Mouse (Mus musculus) heart, embryonic 13.5 days (tissue): Measurements from ENCODE around the gene Gm20683. TPM values are rescaled to one million over a fixed set of nuclear protein-coding genes. Genes with fewer than 3 reads are reported as not detected.

Experiments
- ATAC-seq: fragments of 200-750 bp; cut with Nextera tagmentation; 2 replicates; pipeline ENCODE4 v1.8.0; 2017; ENCODE audit warnings: moderate TSS enrichment; ENCODE audit not compliant: insufficient number of reproducible peaks, low FRiP score, low TSS enrichment; ENCODE audit errors: extremely low read depth
- H3K27ac ChIP-seq: fragments of 300-500 bp; sonication (generic); replicated peaks from 2 replicates; pipeline ENCODE4 v1.5.1; 2015; ENCODE audit warnings: moderate library complexity, mild to moderate bottlenecking, inconsistent platforms
- H3K27me3 ChIP-seq: fragments of 300-500 bp; sonication (generic); replicated peaks from 2 replicates; pipeline ENCODE4 v1.6.1; 2015; ENCODE audit warnings: mild to moderate bottlenecking, inconsistent platforms
- H3K36me3 ChIP-seq: fragments of 300-500 bp; sonication (generic); 2 replicates; pipeline ENCODE4 v1.6.1; 2015; ENCODE audit warnings: mild to moderate bottlenecking, inconsistent platforms
- H3K4me1 ChIP-seq: fragments of 300-500 bp; sonication (generic); 2 replicates; pipeline ENCODE4 v1.6.1; 2015; ENCODE audit warnings: inconsistent platforms
- H3K4me2 ChIP-seq: fragments of 300-500 bp; sonication (generic); 2 replicates; pipeline ENCODE4 v1.6.1; 2015; ENCODE audit warnings: inconsistent platforms, mild to moderate bottlenecking, moderate library complexity
- H3K4me3 ChIP-seq: fragments of 300-500 bp; sonication (generic); 2 replicates; pipeline ENCODE4 v1.5.1; 2015; ENCODE audit warnings: moderate library complexity, mild to moderate bottlenecking, inconsistent platforms
- H3K9ac ChIP-seq: fragments of 300-500 bp; sonication (generic); 2 replicates; pipeline ENCODE4 v1.6.1; 2015; ENCODE audit warnings: inconsistent platforms, mild to moderate bottlenecking, moderate library complexity
- H3K9me3 ChIP-seq: fragments of 300-500 bp; sonication (generic); 2 replicates; pipeline ENCODE4 v1.6.1; 2016; ENCODE audit warnings: inconsistent platforms
- WGBS: fragments of 180-500 bp; shearing (Covaris S2); methylation state at CpG from one replicate; pipeline ENCODE4 v1.1.7; 2015; ENCODE audit warnings: mixed read lengths; 5-methylcytosine and 5-hydroxymethylcytosine counted together
- polyA plus RNA-seq: library from polyadenylated mRNA; unstranded; fragments of >200 nt; fragmentation: Nextera tagmentation; extraction: Ambion mirVana; gene quantifications from 2 replicates; pipeline ENCODE4 v1.2.1, GENCODE M21; 2015

The Gm20683 gene
- polyA plus RNA-seq, 1 experiment from 2014 or later: 2.4 TPM

DNA sequence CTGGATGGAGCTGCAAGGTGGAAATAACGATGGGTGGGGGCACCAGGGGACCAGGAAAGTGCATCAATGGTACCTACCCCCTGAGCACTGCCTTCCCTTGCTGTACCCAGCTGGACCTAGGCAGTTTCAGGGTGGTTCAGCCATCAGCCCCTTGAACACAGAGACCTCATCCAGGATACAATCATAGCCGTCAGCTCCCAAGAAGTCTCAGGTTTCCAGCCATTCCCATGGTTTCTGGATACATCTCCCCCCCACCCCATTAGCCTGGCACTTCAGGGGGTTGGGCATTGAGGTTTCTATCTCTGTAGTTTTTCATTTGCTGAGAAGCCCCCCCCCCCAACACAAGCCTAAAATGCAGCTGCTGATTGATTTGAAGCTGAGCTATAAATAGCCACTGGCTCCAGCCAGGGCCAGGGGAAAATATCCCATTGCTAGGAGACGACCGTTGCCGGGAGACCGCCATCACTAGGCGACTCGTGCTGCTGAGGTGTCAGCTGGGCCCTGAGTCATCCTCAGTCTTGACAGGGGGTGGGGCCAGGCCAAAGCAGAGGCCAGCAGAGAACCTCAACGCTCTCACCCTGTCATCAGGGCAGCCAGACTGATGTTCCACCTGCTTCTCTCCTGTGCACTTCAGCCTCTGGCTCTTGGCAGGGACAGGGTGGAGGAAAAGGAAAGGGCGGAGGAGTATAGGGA is 38.6 kb downstream of the Gm20683 start:
- H3K9ac ChIP-seq: peak overlapping the region; percentile 50
- H3K4me2 ChIP-seq: peak overlapping the region; percentile 45
- no peak overlapping the region for H3K4me3 ChIP-seq

GRCm38 (mm10) chr17:25801029-25801428 is 40.5 kb downstream of the Gm20683 start:
- Histone ChIP-seq H3K4me1 (peaks cover 27% of the 10 kb centered on the region), H3K36me3 (no peaks in the 10 kb centered on the region), H3K27me3 (peaks cover 14% of the 10 kb centered on the region), H3K4me2 (no peak overlapping the region), H3K9ac (no peak overlapping the region), H3K9me3 (no peaks in the 10 kb centered on the region), H3K27ac (no peak overlapping the region), H3K4me3 (no peak overlapping the region)
- no peak for ATAC-seq
- WGBS: 5% methylated on average over 6 of the region's 6 CpGs

More for the DNA sequence above, 38.6 kb downstream of the Gm20683 start:
- 7% methylated on average over 10 of the region's 10 CpGs for WGBS
- Histone ChIP-seq H3K9me3 (no peaks in the 10 kb centered on the region), H3K27ac (peak overlapping the region; percentile 61), H3K4me1 (peaks cover 15% of the 10 kb centered on the region), H3K36me3 (no peaks in the 10 kb centered on the region), H3K27me3 (peaks cover 23% of the 10 kb centered on the region)
- peak; percentile 75; the same call in 1 of the 2 replicates for ATAC-seq

DNA sequence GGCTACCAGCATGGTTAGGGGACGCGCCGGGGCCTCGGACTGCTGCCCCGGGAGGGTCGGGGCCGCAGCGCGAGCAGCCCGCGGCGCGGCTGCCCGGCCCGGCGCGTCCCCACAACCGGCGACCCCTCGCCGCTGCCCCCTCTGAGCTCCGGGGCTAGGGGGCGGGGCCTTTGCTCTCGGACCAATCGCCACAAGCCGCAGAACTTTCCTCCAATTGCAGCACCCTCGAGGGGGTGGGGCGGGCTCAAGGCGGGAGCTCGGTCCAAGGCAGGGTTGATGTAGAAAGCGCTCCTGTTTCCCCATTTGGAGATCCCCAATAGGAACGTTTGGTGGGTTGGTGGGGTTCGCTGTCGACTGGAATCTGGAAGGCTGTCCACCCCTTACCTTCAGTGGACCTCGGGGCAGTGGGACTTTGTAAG is 44.6 kb downstream of the Gm20683 start, which contains the start of gene Metrn:
TSS of gene Metrn (minus strand) at position 186 of the 419 bp plus-strand sequence.
- no peak for ATAC-seq
- H3K36me3 ChIP-seq: no peaks in the 10 kb centered on the region
- H3K4me2 ChIP-seq: peak within 1 kb of the TSS; percentile 97
- peaks cover 41% of the 10 kb centered on the region for H3K4me1 ChIP-seq
- peak within 1 kb of the TSS; percentile 77 for H3K4me3 ChIP-seq
- H3K27me3 ChIP-seq: peaks cover under 1% of the 10 kb centered on the region; the same call in 1 of the 2 replicates
- H3K27ac ChIP-seq: no peak within 1 kb of the TSS
- no peaks in the 10 kb centered on the region for H3K9me3 ChIP-seq
- peak within 1 kb of the TSS; percentile 85 for H3K9ac ChIP-seq
- WGBS: under 1% methylated on average over 35 of the region's 35 CpGs

- Histone ChIP-seq H3K4me3 (peak overlapping the region; percentile 77), H3K9me3 (no peaks in the 10 kb centered on the region), H3K27ac (no peak overlapping the region), H3K4me2 (peak overlapping the region; percentile 97), H3K4me1 (peaks cover 44% of the 10 kb centered on the region), H3K36me3 (no peaks in the 10 kb centered on the region), H3K9ac (peak overlapping the region; percentile 85), H3K27me3 (no peaks in the 10 kb centered on the region; the same call in 1 of the 2 replicates)
- ATAC-seq: no peak
- 3% methylated on average over 37 of the region's 37 CpGs for WGBS
Measured at GRCm38 (mm10) chr17:25796211-25796771, 45.3 kb downstream of the Gm20683 start.

DNA sequence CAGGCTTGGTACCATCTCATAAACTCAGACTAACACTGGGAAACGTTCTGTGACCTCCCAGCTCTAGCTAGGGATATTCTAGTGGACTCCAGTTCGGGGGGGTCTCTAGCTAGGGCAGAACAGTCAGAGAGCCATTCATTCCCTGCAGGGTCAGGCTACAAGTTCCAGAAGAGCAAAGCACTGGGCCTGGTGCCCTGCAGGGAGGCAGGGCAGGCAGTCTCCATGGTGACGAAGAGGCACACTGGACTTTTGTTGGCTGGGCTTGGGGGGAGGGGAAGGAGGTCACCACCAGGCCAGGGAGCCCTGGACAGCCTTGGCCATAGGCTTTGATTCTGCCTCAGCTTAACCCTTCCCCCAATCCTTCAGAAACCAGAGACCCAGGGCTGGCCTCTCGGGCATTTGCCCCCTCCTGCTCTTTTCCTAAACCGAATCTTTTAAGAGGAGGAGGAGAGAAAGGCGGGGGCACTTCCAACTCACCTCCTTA is 45.9 kb downstream of the Gm20683 start, which contains the start of gene AC134908.4:
TSS of gene AC134908.4 (minus strand) at position 51 of the 484 bp plus-strand sequence.
- Histone ChIP-seq H3K4me3 (peak within 1 kb of the TSS; percentile 77), H3K27me3 (no peaks in the 10 kb centered on the region), H3K4me1 (peaks cover 51% of the 10 kb centered on the region), H3K9ac (peak within 1 kb of the TSS; percentile 85), H3K27ac (no peak within 1 kb of the TSS), H3K36me3 (no peaks in the 10 kb centered on the region), H3K9me3 (no peaks in the 10 kb centered on the region), H3K4me2 (peak within 1 kb of the TSS; percentile 97)
- no peak for ATAC-seq
- 21% methylated on average over 6 of the region's 6 CpGs for WGBS

GRCm38 (mm10) chr17:25794998-25795397 is 46.6 kb downstream of the Gm20683 start:
- Histone ChIP-seq H3K27ac (no peak overlapping the region), H3K4me2 (peak overlapping the region; percentile 97), H3K27me3 (no peaks in the 10 kb centered on the region), H3K9ac (peak overlapping the region; percentile 85; the same call in 1 of the 2 replicates), H3K4me3 (no peak overlapping the region), H3K9me3 (no peaks in the 10 kb centered on the region), H3K4me1 (peaks cover 53% of the 10 kb centered on the region), H3K36me3 (peaks cover 5% of the 10 kb centered on the region)
- WGBS: 83% methylated on average over 17 of the region's 17 CpGs
- no peak for ATAC-seq

DNA sequence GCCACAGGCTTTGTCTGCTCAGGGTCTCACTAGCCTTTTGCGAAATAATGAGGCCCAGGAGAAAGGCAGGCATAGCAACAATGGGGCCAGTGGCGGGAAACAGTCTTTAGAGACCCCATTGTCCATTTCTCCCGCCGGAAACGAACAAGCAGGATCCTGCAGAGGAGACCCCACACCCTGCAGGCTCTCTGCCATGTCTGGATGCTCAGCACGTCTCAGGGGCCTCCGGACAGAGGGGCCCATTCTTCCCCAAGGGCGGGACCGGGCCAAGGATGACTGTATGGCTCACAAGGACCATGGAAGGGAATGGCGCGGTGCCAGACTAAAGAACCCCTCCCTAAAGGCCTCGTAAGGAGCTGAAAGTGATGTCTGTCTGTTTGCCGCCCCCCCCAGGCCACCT is 47.4 kb downstream of the Gm20683 start:
- no peak for ATAC-seq
- peaks cover 13% of the 10 kb centered on the region for H3K36me3 ChIP-seq
- no peaks in the 10 kb centered on the region for H3K27me3 ChIP-seq
- no peak overlapping the region for H3K4me3 ChIP-seq
- no peak overlapping the region for H3K9ac ChIP-seq
- H3K4me1 ChIP-seq: peaks cover 53% of the 10 kb centered on the region
- H3K4me2 ChIP-seq: no peak overlapping the region
- no peak overlapping the region for H3K27ac ChIP-seq
- no peaks in the 10 kb centered on the region for H3K9me3 ChIP-seq
- WGBS: 77% methylated on average over 13 of the region's 13 CpGs

DNA sequence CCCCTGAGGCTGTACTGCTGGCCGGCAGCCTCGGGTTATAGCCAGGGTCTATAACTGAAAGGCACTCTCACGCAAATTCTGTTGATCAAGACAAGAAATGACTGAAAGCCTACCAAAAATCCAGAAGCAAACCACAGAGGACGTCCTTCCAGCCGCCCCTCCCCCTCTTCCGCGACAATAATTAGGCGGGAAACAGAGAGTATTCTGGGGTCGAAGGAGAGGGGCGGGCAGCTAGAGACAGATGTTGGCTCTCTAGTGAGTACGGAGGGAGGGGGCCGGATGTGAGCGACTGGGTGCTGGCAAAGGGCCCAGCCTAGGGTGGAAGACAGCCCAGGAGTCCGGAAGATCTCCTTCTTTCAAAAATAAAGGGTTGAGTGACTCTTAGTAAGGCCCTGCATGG is 48.9 kb downstream of the Gm20683 start, which contains the start of gene Fam173a:
TSS of gene Fam173a (minus strand) at position 287 of the 400 bp plus-strand sequence.
- Histone ChIP-seq H3K27ac (peak within 1 kb of the TSS; percentile 96), H3K4me1 (peaks cover 53% of the 10 kb centered on the region), H3K9ac (peak within 1 kb of the TSS; percentile 86), H3K4me3 (peak within 1 kb of the TSS; percentile 79), H3K9me3 (no peaks in the 10 kb centered on the region), H3K36me3 (peaks cover 27% of the 10 kb centered on the region), H3K4me2 (peak within 1 kb of the TSS; percentile 90), H3K27me3 (no peaks in the 10 kb centered on the region)
- ATAC-seq: peak; percentile 54; the same call in 1 of the 2 replicates
- WGBS: 1% methylated on average over 14 of the region's 14 CpGs

- WGBS: under 1% methylated on average over 45 of the region's 45 CpGs
- peak overlapping the region; percentile 86 for H3K9ac ChIP-seq
- no peaks in the 10 kb centered on the region for H3K9me3 ChIP-seq
- H3K36me3 ChIP-seq: peaks cover 32% of the 10 kb centered on the region
- H3K4me1 ChIP-seq: peaks cover 47% of the 10 kb centered on the region
- 0 out of 2 replicates have a peak, but pooled peaks have one; percentile 29 for ATAC-seq
- H3K4me3 ChIP-seq: peak overlapping the region; percentile 79
- H3K4me2 ChIP-seq: peak overlapping the region; percentile 90
- peak overlapping the region; percentile 96 for H3K27ac ChIP-seq
- no peaks in the 10 kb centered on the region for H3K27me3 ChIP-seq
Measured at GRCm38 (mm10) chr17:25791843-25792527, 49.6 kb downstream of the Gm20683 start.

GRCm38 (mm10) chr17:25791320-25791842 is 50.2 kb downstream of the Gm20683 start:
- peak overlapping the region; percentile 79 for H3K4me3 ChIP-seq
- H3K36me3 ChIP-seq: peaks cover 32% of the 10 kb centered on the region
- H3K9me3 ChIP-seq: no peaks in the 10 kb centered on the region
- H3K27ac ChIP-seq: peak overlapping the region; percentile 96
- H3K9ac ChIP-seq: peak overlapping the region; percentile 86
- ATAC-seq: no peak
- peak overlapping the region; percentile 90 for H3K4me2 ChIP-seq
- WGBS: 30% methylated on average over 19 of the region's 19 CpGs
- H3K4me1 ChIP-seq: peaks cover 45% of the 10 kb centered on the region
- no peaks in the 10 kb centered on the region for H3K27me3 ChIP-seq
